Mouse (Mus musculus) thymus, postnatal 4 days (tissue): ENCODE data around the gene Cfap74.
"Not testable (repeated sequence)": the region's sequence is repeated elsewhere in the genome, so short reads cannot be mapped to it uniquely, and the experiment has no call there.

Source experiments
- DNase-seq: peaks from one replicate; pipeline ENCODE4 v3.0.0; 2021

Gene Cfap74

DNA sequence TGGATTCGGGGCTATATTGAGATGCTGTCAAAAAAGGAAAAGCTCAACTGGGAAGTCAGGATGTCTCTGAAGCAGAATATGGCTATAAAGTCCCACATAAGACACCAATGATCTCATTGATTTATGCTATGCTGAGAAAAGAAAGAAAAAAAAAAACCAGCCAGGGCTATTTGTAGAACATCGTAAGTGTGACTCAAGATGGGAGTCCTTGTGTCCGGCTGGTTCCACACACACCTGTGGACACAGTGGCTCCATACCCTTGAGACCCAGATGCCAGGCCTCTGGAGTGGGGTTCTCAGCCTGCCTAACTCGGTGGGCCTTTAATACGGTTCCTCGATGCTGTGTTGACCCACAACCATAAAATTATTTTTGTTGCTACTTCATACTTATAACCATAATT, 3.1 kb downstream of the Cfap74 start:
- DNase-seq, result no peak

GRCm38 (mm10) chr4:155413641-155414335, 4.8 kb downstream of the Cfap74 start:
- DNase-seq, result peak; percentile 45

DNA sequence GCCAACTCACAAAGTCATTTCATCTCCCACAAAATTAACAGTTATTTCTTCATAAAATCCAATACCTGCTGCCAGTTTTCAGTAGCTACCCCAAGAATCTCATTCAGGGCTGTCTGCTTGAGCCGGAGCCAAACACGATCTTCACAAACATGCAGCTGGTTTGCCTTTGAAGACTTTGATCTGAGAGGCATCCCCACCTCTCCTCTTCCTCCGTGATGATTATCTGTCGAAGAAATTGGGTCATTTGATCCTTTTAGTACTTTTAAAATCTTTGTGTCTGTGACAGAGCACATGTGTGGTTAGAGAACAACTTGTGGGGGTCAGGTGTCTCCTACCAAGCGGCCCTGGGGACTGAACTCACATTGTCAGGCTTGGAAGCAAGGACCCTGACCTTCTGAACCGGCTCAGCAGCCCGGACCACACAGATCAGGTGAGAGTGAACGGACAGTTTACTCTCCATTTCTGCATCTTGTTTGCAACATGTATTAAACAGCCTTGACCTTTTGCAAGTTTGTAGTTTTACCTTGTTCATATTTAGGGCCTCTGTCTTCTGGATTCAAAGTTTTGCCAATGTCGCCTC, 5.8 kb downstream of the Cfap74 start:
- DNase-seq, result peak; percentile 60

DNA sequence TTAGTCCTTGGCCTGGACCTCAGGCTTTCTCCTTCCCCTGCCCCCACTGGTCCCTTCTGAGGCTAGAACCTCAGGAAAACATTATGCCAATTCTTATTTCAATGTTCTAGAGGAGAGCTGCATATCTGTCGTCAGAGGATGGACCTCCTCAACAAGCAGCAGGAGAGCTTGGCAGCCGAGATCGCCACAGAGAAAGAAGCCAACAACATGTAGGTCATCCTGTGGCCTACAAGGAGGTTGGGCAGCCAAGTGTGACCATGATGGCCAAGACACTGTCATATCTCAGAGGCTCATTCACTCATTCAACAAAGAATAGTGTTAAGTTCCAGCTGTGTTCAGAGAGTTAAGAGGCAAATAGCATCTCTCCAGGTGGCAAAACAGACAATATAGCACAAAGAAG, 11.1 kb downstream of the Cfap74 start:
- no peak for DNase-seq

GRCm38 (mm10) chr4:155421412-155422370, 12.7 kb downstream of the Cfap74 start:
- DNase-seq, result not testable (repeated sequence)

GRCm38 (mm10) chr4:155423988-155424387, 15.0 kb downstream of the Cfap74 start:
- no peak for DNase-seq

- peak; percentile 35 for DNase-seq
These were observed 17.3 kb downstream of the Cfap74 start for GRCm38 (mm10) chr4:155426272-155426671.

- no peak for DNase-seq
These were observed 19.5 kb downstream of the Cfap74 start for GRCm38 (mm10) chr4:155428442-155428841.

- DNase-seq, result no peak
These were observed 20.2 kb downstream of the Cfap74 start for GRCm38 (mm10) chr4:155429202-155429601.

DNA sequence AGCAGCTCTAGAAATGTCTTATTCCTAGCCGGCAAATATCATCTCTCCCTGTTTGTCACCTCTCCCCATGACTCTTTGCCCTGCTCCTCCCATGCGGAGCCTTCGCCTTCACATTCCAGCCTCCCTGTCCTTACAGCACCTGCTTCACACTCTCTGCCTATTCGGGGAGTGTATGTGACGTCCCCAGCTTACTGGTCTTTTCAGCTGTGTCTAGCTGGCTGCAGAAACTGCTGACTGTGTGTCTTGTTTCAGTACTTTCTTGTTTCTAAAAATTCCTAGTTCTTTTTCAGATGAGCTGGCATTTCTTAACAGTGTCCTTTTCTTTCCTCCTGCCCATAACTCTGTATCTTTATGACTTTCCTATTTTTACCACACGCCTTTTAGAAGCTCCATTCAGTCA, 23.4 kb downstream of the Cfap74 start:
- no peak for DNase-seq

DNA sequence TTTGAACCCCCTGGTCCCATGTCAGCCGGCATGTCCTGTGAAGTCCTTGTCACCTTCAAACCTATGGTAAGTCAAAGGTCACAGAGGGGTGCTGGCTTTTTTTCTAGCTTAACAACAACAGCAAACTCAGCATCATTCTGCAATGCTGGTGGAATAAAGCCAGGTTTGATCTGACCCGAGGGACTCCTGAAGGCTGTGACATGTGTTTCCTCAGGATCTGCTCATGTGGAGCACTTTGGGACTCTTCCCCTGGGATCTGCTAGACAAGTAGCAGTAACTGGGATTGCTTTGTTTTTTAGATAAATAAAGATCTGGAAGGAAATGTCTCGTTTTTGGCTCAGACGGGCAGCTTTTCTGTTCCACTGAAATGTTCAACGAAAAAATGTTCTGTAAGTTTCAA, 25.0 kb downstream of the Cfap74 start:
- no peak for DNase-seq

- peak; percentile 39 for DNase-seq
These were observed 33.8 kb downstream of the Cfap74 start for GRCm38 (mm10) chr4:155442808-155443207.

- DNase-seq, result no peak
These were observed 42.6 kb downstream of the Cfap74 start for GRCm38 (mm10) chr4:155451597-155451996.

- no peak for DNase-seq
These were observed 49.6 kb downstream of the Cfap74 start for GRCm38 (mm10) chr4:155458575-155458974.

DNA sequence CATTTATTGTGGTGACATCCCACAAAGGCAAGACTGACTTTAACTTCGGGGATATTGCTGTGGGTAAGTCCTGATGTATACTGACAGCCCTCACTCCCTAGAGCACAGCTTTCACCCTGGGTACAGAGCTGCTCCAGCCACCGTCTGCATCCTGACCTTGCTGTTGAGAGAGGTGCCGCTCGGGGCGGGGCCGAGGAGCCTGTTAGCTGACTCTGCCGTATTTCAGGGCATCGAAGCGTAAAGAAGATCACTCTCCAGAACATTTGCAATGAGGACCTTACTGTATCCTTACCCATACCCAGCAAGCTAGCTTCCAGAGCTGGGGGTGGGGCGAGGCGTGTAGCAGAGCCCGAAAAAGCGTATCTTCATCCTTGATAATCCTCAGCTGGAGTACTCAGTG, 54.1 kb downstream of the Cfap74 start:
- DNase-seq, result no peak

GRCm38 (mm10) chr4:155463611-155464010, 54.6 kb downstream of the Cfap74 start:
- no peak for DNase-seq

DNA sequence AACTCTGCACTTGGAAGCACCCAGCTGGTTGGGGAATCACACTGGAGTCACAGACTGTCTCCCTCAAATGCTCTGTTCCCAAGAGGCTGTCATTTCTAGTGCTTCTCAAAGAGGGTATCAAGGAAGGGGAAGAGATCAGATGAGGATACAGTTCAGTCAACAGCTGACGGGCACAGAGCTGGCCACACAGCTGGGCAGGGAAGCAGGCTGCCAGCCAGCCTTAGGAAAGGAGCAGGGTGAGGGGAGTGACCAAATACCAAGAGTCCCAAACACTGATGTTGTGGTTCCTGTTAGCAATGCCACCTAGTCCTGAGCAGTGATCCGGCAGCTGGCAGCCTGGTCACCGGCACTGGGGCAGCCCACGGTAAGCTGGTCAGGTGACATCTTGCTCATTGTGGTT, 55.1 kb downstream of the Cfap74 start:
- no peak for DNase-seq

GRCm38 (mm10) chr4:155465607-155466006, 56.6 kb downstream of the Cfap74 start:
- DNase-seq, result no peak

GRCm38 (mm10) chr4:155466080-155466479, 57.1 kb downstream of the Cfap74 start:
- DNase-seq, result no peak

GRCm38 (mm10) chr4:155467237-155468010, 58.4 kb downstream of the Cfap74 start:
- DNase-seq, result no peak

- DNase-seq, result peak; percentile 66
These were observed 60.0 kb downstream of the Cfap74 start, which contains the start of gene Tmem52 for GRCm38 (mm10) chr4:155468952-155469351. Gene Tmem52, plus strand, starts transcription at chr4:155469114.

DNA sequence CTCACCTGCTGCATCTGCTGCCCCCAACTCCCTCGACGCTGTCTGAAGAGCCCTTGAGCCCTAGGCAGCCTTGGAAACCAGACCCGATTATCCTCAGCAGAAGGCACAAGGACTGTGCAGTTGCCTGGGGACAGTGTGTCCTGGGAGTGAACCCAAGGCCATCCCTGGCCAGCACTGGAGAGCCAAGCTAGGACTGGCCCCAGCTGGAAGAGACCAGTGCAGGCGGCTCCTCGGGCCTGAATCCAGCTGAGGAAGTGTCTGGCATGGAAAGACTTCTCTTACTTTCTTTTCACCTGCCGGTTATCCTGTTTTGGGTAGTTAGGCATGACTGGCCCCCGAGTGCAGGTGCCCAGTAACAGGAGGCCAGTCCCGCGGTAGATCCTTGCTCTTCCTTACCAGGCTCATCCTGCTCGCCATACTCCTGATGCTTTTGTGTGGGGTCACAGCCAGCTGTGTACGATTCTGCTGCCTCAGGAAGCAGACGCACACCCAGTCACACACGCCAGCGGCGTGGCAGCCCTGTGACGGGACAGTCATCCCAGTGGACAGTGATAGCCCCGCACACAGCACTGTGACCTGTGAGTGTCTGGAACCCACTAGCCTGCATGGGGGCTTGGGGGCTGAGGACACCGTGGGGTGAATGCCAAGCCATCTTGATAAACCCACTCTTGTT, 60.7 kb downstream of the Cfap74 start:
- DNase-seq, result no peak
